Mouse (Mus musculus): Measurements from ENCODE around the gene Ube2k.

DNA sequence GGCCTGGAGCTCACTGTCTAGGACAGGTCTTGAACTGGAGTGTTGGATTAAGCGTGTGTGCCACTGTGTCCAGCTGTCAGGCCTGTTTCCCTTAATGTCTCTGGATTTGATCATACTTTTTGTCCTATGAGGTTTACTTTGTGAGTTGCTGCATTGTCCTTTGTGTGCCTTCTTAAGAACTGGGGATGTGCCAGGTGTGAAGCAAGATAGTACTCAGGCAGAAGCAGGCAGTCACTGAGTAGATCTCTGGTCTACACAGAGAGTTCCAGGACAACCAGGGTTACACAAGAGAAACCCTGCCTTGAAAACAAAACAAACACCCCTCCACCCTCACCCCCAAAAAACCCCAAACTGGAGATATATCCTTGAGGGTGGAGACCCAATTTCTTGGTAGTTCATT, 12.6 kb downstream of the Ube2k start:
- TF ChIP-seq POLR2A (IDR thresholded peaks at IDR 0.05; ENCODE audit: control insufficient read depth, low read depth, low read length) (no peak), CTCF (IDR thresholded peaks at IDR 0.05; ENCODE audit: control insufficient read depth, insufficient read depth, insufficient replicate concordance, low read depth, low read length) (no peak)
